Mouse (Mus musculus) small intestine, adult 2 months (tissue): ENCODE measurements at regions not wholly inside any gene's neighbourhood (a gene's known extent, or its start where the extent isn't known, plus 50 kb on each side); places are given as distances from the start of the nearest gene placed in this dataset.

ENCODE experiments used
- CTCF ChIP-seq: fragments of 200-500 bp; IDR thresholded peaks from 2 replicates; pipeline ENCODE4 v1.5.1; 2012; ENCODE audit warnings: low read depth, mild to moderate bottlenecking, control low read depth, inconsistent platforms, low read length, moderate library complexity, mixed read lengths; ENCODE audit not compliant: insufficient replicate concordance, insufficient read length; ENCODE audit errors: extremely low read depth
- POLR2A ChIP-seq: fragments of 200-500 bp; IDR thresholded peaks from 2 replicates; pipeline ENCODE4 v1.6.1; 2012; ENCODE audit warnings: low read depth, mild to moderate bottlenecking, control low read depth, inconsistent platforms, low read length, moderate library complexity

DNA sequence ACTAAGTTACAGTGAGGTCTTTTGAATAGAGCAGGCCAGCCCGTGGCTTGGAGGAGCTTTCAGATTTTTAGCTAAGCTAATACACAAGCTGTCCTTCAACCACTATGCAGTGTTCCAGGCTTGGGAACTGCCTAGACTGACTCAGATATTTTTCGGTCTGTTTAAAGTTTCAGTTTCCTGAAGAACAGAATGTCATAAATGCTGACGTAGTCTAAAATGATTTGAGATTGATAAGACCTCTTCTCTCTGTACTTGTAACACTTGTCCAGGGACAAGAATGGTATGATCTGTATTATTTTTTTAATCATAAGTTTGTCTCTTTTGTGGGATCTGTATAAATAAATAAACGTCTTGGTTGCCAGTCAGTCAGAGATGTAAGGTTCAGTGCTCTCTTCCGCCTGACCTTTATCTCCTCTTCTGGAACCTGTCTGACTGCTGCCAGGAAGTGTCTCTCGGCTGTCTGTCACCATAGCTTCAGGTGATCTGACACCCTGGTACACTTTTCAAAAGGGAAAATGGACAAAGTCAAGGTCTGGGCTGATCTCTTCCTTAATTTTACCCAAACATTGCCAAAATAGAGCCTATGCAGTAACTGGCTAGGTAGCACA is 74.3 kb upstream of the Spin1 start:
- TF ChIP-seq POLR2A, result no peak
- no peak for TF ChIP-seq CTCF
